Mouse (Mus musculus) splenic B cell, adult 2 months (primary cell): ENCODE measurements around the gene Rasgrf2.
A peak's percentile ranks its signal among the peaks of the same experiment; 100 is the strongest.

Experiments used
- DNase-seq: peaks from one replicate; pipeline ENCODE4 v3.0.0-alpha.2; 2011; ENCODE audit warnings: low read depth, low spot score
- H3K27me3 ChIP-seq: 2 replicates; pipeline ENCODE4 v1.6.1; 2012; ENCODE audit warnings: mild to moderate bottlenecking, low read length, moderate library complexity, mixed read lengths; ENCODE audit not compliant: control insufficient read depth, poor library complexity, insufficient read depth, severe bottlenecking
- H3K36me3 ChIP-seq: 2 replicates; pipeline ENCODE4 v1.6.1; 2012; ENCODE audit warnings: mild to moderate bottlenecking, low read length, moderate library complexity, mixed read lengths; ENCODE audit not compliant: control insufficient read depth, poor library complexity, insufficient read depth, severe bottlenecking

Gene Rasgrf2

GRCm38 (mm10) chr13:91940113-91940512 lies 191.3 kb downstream of the Rasgrf2 start:
- no peak for DNase-seq
- no peaks in the 10 kb centered on the region for H3K27me3 ChIP-seq
- no peaks in the 10 kb centered on the region for H3K36me3 ChIP-seq

- DNase-seq: no peak
- Histone ChIP-seq H3K27me3 (no peaks in the 10 kb centered on the region), H3K36me3 (no peaks in the 10 kb centered on the region)
Measured at GRCm38 (mm10) chr13:91938826-91939225, 192.6 kb downstream of the Rasgrf2 start.

GRCm38 (mm10) chr13:91937232-91937631 lies 194.2 kb downstream of the Rasgrf2 start:
- no peak for DNase-seq
- Histone ChIP-seq H3K27me3 (no peaks in the 10 kb centered on the region), H3K36me3 (no peaks in the 10 kb centered on the region)

- H3K27me3 ChIP-seq: no peaks in the 10 kb centered on the region
- no peaks in the 10 kb centered on the region for H3K36me3 ChIP-seq
- DNase-seq: no peak
Measured at GRCm38 (mm10) chr13:91932122-91932521, 199.3 kb downstream of the Rasgrf2 start.

DNA sequence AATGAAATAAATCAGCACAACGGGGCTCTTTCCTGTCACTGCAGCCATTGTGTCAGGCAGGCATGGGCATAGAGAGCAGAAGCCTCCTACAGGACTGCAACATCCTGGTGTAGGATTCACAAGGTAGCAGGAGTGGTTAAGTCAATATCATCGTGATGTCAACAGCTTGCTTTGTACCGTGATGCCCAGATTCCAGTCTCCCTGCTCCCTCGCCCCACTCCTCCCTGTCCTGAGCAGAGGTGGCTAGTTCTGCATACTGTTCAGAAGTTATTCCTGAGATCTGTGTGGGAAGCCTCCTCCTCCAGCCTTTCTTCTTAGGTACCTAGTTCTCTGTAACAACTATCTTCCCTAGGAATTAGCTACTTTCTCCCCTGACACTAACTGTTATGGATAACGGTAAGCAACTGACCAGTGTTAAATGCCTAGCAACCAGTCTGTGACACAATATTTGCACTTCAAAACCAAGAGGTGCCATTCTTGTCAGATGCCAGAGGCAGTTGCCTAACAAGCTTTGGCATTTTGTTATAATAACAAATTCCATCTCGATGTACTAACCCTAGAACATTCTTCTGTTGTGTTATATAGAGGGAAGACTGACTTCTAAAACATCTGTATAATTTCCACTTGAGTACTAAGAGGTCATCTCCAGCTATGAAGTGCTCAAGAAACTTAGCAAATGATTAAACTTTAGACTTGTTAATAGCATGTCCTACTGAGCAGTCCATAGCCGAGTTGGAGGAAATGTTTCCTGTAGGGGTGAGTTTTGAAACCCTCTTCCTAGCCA lies 201.3 kb downstream of the Rasgrf2 start:
- DNase-seq: no peak
- Histone ChIP-seq H3K36me3 (no peaks in the 10 kb centered on the region), H3K27me3 (no peaks in the 10 kb centered on the region)

GRCm38 (mm10) chr13:91928605-91929389 lies 202.7 kb downstream of the Rasgrf2 start:
- Histone ChIP-seq H3K36me3 (no peaks in the 10 kb centered on the region), H3K27me3 (no peaks in the 10 kb centered on the region)
- DNase-seq: peak; percentile 5

DNA sequence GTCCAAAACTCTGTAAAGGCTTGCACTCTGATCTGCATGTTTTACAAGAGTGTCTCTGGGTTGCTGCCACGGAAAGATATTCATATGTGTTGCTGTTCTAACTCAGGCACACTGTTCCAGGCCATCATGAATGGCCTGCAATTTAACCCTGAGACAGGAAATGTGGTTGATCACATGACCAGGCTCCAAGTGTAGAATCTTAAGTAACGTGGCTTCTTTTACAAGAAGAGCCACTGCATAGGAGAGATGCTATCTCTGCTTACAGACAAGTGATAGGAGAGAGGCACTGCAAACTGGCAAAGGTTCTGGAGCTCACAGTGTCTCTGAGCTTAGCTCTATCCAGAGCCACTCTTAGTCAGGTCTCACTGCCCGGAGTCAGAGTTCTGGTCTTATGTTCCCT lies 210.4 kb downstream of the Rasgrf2 start:
- Histone ChIP-seq H3K27me3 (no peaks in the 10 kb centered on the region), H3K36me3 (no peaks in the 10 kb centered on the region)
- no peak for DNase-seq

- Histone ChIP-seq H3K27me3 (no peaks in the 10 kb centered on the region), H3K36me3 (no peaks in the 10 kb centered on the region)
- no peak for DNase-seq
Measured at GRCm38 (mm10) chr13:91918764-91919163, 212.7 kb downstream of the Rasgrf2 start.

GRCm38 (mm10) chr13:91917835-91918234 lies 213.6 kb downstream of the Rasgrf2 start:
- DNase-seq: no peak
- Histone ChIP-seq H3K27me3 (no peaks in the 10 kb centered on the region), H3K36me3 (no peaks in the 10 kb centered on the region)

DNA sequence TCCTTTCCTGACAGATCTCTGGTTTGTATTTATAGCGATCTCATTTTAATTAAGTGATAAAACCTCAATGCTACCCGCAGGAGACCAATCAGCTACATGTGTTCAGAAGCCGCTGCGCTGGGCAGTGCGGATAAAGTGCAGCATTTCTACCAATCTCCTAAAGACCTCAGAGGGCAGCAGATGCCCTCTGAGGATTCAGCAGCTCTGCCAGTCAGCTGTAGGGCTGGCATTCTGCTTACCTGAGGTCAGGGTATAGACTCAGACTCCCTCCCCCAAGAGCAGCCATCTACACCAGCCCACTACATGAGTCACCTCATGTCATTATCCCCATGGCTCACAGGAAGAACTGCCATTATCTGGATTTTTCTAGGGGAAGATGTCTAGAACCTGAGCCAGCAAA lies 215.1 kb downstream of the Rasgrf2 start:
- Histone ChIP-seq H3K27me3 (no peaks in the 10 kb centered on the region), H3K36me3 (no peaks in the 10 kb centered on the region)
- DNase-seq: no peak

DNA sequence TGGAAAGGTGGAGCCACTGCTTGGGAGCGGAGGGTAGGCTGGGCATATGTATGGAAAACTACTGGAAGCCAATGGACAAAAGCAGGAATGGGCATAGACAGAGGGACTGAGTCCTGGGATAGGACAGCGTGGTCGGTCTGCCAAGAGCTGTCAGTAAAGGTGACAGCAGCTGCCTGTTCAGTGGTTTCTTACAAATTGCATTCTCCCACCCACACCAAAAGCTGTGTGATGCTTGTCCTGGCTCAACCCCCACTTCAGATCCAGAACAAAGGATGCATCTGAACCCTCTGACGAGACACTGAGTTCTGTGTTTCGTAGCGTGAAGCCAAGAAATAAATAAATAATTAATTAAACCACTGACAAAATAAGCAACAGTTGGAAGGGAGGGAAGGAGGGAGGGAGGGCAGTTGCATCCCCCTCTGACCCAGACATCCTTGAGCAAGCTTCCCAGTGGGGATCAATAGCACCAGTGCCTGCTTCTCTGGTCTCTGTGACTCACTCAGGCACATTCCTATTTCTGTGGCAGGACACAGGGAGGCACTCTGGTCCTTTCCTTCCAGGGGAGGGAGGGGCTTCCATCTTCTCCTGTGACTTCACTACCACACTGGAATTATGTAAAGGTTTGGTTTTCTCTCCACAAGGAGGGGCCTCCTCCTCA lies 215.7 kb downstream of the Rasgrf2 start:
- DNase-seq: no peak
- no peaks in the 10 kb centered on the region for H3K27me3 ChIP-seq
- no peaks in the 10 kb centered on the region for H3K36me3 ChIP-seq

DNA sequence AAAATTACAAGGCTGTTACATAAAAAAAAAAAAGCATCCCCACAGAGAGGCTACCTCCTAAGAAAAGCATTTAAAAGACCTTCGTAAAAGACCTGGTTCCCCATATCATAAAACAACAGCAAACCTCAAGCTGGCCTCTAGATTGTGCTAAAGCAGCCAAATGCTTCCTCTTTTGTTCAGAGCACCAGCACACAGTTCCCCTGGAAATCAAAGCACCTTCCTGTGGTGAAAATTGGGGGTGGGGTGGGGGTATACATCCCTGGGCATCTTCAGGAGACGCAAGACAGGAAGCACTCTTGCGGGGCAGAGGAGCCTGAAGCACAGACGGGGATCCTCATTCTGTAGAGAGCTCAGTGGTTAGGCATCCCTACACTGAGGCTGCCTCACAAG lies 216.3 kb downstream of the Rasgrf2 start:
- peak; percentile 2 for DNase-seq
- Histone ChIP-seq H3K36me3 (no peaks in the 10 kb centered on the region), H3K27me3 (no peaks in the 10 kb centered on the region)

DNA sequence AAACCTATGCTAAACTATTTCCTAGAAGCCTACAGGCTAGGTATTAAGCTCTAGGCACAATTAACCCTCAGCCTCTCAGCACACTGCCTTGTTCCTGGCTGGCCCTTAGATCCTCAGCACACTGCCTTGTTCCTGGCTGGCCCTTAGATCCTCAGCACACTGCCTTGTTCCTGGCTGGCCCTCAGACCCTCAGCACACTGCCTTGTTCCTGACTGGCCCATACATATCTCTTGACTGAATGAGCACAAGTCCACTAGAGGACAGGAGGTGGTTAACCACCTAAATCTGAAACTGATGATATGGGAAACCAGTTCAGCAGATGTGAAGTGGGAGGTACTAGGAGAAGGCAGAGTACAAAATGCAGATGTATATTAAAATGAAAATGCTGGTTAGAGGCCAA lies 219.8 kb downstream of the Rasgrf2 start:
- Histone ChIP-seq H3K27me3 (no peaks in the 10 kb centered on the region), H3K36me3 (no peaks in the 10 kb centered on the region)
- no peak for DNase-seq

DNA sequence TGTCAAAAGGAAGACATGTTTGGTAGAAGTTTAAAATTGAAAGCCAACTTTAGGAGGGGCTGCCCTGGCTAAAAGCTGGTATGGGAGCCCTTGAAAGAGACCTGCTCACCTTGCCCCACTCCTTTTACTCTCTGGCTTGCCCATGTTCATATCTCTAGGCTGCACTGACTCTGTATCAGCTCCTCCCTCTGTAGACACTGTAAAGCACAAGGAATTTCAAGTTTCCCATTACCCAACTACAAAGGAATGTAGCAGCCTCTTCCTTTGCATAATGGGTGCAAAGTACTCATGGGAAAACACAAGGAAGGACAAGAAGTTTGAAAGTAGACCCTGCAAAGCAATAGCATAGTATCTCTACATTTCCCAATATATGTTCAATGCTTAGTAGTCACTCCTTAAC lies 220.2 kb downstream of the Rasgrf2 start:
- no peak for DNase-seq
- H3K36me3 ChIP-seq: no peaks in the 10 kb centered on the region
- no peaks in the 10 kb centered on the region for H3K27me3 ChIP-seq
